Mouse (Mus musculus) intestine, postnatal 0 days (tissue): Measurements from ENCODE around the gene Gm4969. TPM values are rescaled to one million over a fixed set of nuclear protein-coding genes. Genes with fewer than 3 reads are reported as not detected.

ENCODE experiments used
- ATAC-seq: fragments of 200-750 bp; cut with Nextera tagmentation; 2 replicates; pipeline ENCODE4 v1.8.0; 2017; ENCODE audit warnings: mild to moderate bottlenecking, moderate TSS enrichment, moderate library complexity
- H3K27ac ChIP-seq: fragments of 300-500 bp; sonication (generic); 2 replicates; pipeline ENCODE4 v1.5.1; 2014; ENCODE audit warnings: mild to moderate bottlenecking, low read depth, low read length, moderate library complexity
- H3K27me3 ChIP-seq: fragments of 300-500 bp; sonication (generic); replicated peaks from 2 replicates; pipeline ENCODE4 v1.6.1; 2014; ENCODE audit warnings: low read length, mixed read lengths; ENCODE audit not compliant: control insufficient read depth, insufficient read depth
- H3K36me3 ChIP-seq: fragments of 300-500 bp; sonication (generic); 2 replicates; pipeline ENCODE4 v1.6.1; 2014; ENCODE audit warnings: mild to moderate bottlenecking, moderate library complexity; ENCODE audit not compliant: control insufficient read depth, insufficient read depth
- H3K4me1 ChIP-seq: fragments of 300-500 bp; sonication (generic); replicated peaks from 2 replicates; pipeline ENCODE4 v1.6.1; 2014; ENCODE audit warnings: antibody characterized with exemption, low read length, mixed read lengths; ENCODE audit not compliant: control insufficient read depth, insufficient read depth
- H3K4me2 ChIP-seq: fragments of 300-500 bp; sonication (generic); replicated peaks from 2 replicates; pipeline ENCODE4 v1.6.1; 2014; ENCODE audit warnings: low read depth, mild to moderate bottlenecking, moderate library complexity
- H3K4me3 ChIP-seq: fragments of 300-500 bp; sonication (generic); 2 replicates; pipeline ENCODE4 v1.5.1; 2014; ENCODE audit warnings: low read depth, low read length
- H3K9ac ChIP-seq: fragments of 300-500 bp; sonication (generic); 2 replicates; pipeline ENCODE4 v1.6.1; 2014; ENCODE audit warnings: mild to moderate bottlenecking, low read depth, low read length
- H3K9me3 ChIP-seq: fragments of 300-500 bp; sonication (generic); 2 replicates; pipeline ENCODE4 v1.6.1; 2016; ENCODE audit warnings: mixed run types; ENCODE audit not compliant: control insufficient read depth
- CTCF ChIP-seq: sonication (generic); IDR thresholded peaks from 2 replicates; pipeline ENCODE4 v1.5.1; 2016; ENCODE audit warnings: low read depth, mild to moderate bottlenecking, control low read depth, antibody characterized with exemption, moderate library complexity
- WGBS: fragments of 180-500 bp; shearing (Covaris S2); extraction: QIAGEN DNeasy Blood & Tissue Kit; methylation state at CpG from one replicate; pipeline ENCODE4 v1.1.7; 2014; 5-methylcytosine and 5-hydroxymethylcytosine counted together
- polyA plus RNA-seq: library from polyadenylated mRNA; unstranded; fragments of >200 nt; fragmentation: Nextera tagmentation; extraction: Ambion mirVana; gene quantifications from 2 replicates; pipeline ENCODE4 v1.2.1, GENCODE M21; 2015

The Gm4969 gene
- polyA plus RNA-seq, 1 experiment from 2014 or later: 0.38 TPM

DNA sequence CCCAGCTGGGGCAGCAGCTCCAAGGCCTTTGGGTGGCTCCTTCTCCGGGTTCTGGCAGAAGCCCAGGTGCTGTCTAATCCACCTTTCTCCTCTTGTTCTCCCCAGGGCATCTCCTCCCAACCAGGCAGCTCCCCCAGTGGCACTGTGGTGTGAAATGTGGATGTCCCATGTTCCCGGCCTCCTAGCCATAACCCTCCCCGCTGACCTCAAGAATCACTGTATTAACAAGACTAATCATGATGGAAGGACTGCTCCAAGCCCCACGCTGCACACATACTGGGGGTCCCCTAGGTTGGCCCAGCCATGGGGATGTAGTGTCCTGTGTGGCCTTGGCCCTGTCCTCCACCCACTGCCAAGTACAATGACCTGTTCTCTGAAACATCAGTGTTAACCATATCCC is 36.0 kb downstream of the Gm4969 start:
- no peak for ATAC-seq
- H3K36me3 ChIP-seq: peaks cover 35% of the 10 kb centered on the region
- H3K9ac ChIP-seq: no peak overlapping the region
- H3K4me1 ChIP-seq: no peaks in the 10 kb centered on the region
- 93% methylated on average over 4 of the region's 4 CpGs for WGBS
- no peak for TF ChIP-seq CTCF
- no peak overlapping the region for H3K4me3 ChIP-seq
- no peak overlapping the region for H3K4me2 ChIP-seq
- no peaks in the 10 kb centered on the region for H3K27me3 ChIP-seq
- H3K9me3 ChIP-seq: no peaks in the 10 kb centered on the region
- H3K27ac ChIP-seq: no peak overlapping the region

DNA sequence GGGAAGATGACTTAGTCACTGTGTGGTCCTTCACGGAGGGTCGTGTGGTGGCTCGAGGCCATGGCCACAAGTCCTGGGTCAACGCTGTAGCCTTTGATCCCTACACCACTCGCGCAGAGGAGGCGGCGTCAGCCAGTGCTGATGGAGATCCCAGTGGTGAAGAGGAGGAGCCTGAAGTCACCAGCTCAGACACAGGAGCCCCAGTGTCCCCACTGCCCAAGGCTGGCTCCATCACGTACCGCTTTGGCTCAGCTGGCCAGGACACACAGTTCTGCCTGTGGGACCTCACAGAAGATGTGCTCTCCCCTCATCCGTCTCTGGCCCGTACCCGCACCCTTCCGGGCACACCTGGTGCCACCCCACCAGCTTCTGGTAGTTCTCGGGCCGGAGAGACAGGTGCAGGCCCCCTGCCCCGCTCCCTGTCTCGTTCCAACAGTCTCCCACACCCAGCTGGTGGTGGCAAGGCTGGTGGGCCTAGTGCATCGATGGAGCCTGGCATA is 37.7 kb downstream of the Gm4969 start:
- Histone ChIP-seq H3K27ac (no peak overlapping the region), H3K27me3 (no peaks in the 10 kb centered on the region), H3K4me2 (no peak overlapping the region), H3K36me3 (peaks cover 35% of the 10 kb centered on the region), H3K9ac (no peak overlapping the region; the same call in 1 of the 2 replicates), H3K4me3 (no peak overlapping the region), H3K4me1 (no peaks in the 10 kb centered on the region), H3K9me3 (no peaks in the 10 kb centered on the region)
- no peak for ATAC-seq
- TF ChIP-seq CTCF: no peak
- 92% methylated on average over 19 of the region's 19 CpGs for WGBS

DNA sequence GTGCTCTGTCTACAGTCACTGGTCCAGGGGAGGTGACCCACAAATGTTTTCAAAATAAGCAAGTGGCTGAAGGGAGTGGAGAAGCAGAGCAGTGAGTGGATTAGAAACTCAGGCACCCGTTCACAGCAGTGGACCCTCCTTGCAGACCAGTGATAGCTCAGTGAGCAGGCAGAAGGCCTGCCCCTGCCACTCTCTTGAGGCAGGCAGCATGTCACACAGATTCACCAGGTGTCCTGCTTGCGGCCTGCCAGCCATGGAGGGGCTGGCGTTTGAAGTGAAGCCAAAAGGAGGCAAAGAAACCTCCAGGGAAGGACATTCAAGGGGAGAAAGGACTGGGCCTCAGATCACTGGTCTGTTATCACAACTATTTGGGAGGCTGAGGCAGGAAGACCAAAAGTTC is 39.4 kb downstream of the Gm4969 start:
- H3K27ac ChIP-seq: no peak overlapping the region; the same call in 1 of the 2 replicates
- ATAC-seq: no peak
- H3K4me3 ChIP-seq: no peak overlapping the region
- 86% methylated on average over 3 of the region's 3 CpGs for WGBS
- H3K4me2 ChIP-seq: no peak overlapping the region
- H3K36me3 ChIP-seq: peaks cover 35% of the 10 kb centered on the region
- H3K4me1 ChIP-seq: no peaks in the 10 kb centered on the region
- 0 out of 2 replicates have a peak, but pooled peaks cover 4% of the 10 kb centered on the region for H3K27me3 ChIP-seq
- no peaks in the 10 kb centered on the region for H3K9me3 ChIP-seq
- no peak for TF ChIP-seq CTCF
- H3K9ac ChIP-seq: no peak overlapping the region

DNA sequence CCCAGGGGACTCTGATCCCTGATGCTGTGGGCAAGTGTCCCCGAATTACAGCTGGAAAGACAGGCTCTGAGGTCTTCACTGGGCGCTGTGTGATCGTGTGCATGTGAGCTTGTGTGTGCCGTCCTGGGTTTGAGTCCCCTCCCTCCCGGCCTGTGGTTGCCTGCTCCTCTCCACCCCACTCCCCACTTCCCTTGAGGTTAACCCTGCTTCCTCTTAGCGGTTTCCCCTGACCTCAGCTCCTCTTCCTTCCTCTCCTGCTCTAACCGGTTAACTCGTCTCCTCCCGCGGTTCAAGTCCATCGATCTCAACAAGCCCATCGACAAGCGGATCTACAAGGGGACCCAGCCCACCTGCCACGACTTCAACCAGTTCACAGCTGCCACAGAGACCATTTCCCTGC is 40.4 kb downstream of the Gm4969 start:
- H3K4me3 ChIP-seq: no peak overlapping the region
- 68% methylated on average over 14 of the region's 14 CpGs for WGBS
- H3K4me1 ChIP-seq: no peaks in the 10 kb centered on the region
- H3K9me3 ChIP-seq: no peaks in the 10 kb centered on the region
- no peak overlapping the region for H3K27ac ChIP-seq
- H3K9ac ChIP-seq: no peak overlapping the region
- peaks cover 35% of the 10 kb centered on the region for H3K36me3 ChIP-seq
- no peak for ATAC-seq
- peak overlapping the region; percentile 91 for H3K4me2 ChIP-seq
- no peak for TF ChIP-seq CTCF
- H3K27me3 ChIP-seq: 0 out of 2 replicates have a peak, but pooled peaks cover 4% of the 10 kb centered on the region

DNA sequence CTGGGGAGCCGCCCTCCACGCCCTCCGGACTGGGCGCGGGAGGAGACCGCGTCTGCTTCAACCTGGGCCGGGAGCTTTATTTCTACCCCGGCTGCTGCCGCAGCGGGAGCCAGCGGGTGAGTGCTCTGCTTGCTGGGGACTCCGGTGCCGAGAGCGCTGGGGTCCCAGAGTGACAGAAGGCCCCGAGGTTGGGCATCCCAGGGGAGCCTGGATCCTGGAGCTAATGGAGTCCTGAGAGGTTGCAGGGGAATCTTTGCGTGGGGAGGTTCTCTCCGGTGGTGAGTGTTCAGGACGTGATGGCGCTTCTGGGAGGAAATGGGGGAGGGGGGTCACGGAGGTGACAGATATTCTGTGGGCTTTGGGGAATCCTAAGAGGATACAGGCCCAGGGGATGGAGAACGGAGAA is 41.6 kb downstream of the Gm4969 start:
- 0 out of 2 replicates have a peak, but pooled peaks cover 4% of the 10 kb centered on the region for H3K27me3 ChIP-seq
- no peaks in the 10 kb centered on the region for H3K9me3 ChIP-seq
- H3K4me1 ChIP-seq: no peaks in the 10 kb centered on the region
- no peak; the same call in 1 of the 2 replicates for ATAC-seq
- peak overlapping the region; percentile 58 for H3K27ac ChIP-seq
- peak overlapping the region; percentile 91 for H3K4me2 ChIP-seq
- H3K9ac ChIP-seq: peak overlapping the region; percentile 89
- WGBS: 2% methylated on average over 21 of the region's 22 CpGs
- peaks cover 29% of the 10 kb centered on the region for H3K36me3 ChIP-seq
- no peak for TF ChIP-seq CTCF
- peak overlapping the region; percentile 74 for H3K4me3 ChIP-seq

DNA sequence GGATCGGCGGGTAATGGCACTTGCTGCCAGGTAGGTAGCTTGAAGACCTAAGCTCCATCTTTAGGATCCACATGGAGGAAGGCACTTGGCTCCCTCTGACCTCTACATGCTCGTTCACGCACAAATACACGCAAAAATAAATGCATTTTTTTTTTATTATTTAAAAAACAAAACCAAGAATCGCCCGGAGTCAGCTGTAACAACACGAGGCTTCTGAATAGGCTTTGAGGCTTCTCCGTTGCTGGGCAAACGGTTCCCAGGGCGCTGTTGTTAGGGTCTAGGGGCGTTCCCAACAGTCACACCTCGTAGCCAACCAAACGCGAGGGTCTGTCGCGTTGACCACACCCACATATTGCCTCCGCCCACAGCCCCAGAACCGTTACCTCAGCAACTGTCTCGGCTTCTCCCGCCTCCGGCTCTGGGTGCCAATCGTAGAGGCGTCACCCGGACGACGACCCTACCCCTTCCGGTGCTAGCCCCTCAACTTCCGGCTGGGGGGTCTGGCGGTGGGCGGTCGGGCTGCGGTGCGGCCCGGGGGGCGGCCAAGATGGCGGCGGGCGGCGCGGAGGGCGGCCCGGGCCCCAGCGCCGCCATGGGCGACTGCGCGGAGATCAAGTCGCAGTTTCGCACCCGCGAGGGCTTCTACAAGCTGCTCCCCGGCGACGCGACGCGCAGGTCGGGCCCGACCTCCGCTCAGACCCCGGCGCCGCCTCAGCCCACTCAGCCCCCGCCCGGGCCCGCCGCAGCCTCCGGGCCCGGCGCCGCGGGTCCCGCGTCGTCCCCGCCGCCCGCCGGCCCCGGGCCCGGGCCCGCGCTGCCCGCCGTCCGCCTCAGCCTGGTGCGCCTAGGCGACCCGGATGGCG is 42.2 kb downstream of the Gm4969 start, which contains the start of gene Dmwd:
Gene Dmwd (plus strand): TSS at position 505 of the 863 bp plus-strand sequence.
- peak within 1 kb of the TSS; percentile 89 for H3K9ac ChIP-seq
- H3K4me1 ChIP-seq: no peaks in the 10 kb centered on the region
- TF ChIP-seq CTCF: no peak
- H3K4me3 ChIP-seq: peak within 1 kb of the TSS; percentile 74
- H3K27me3 ChIP-seq: 0 out of 2 replicates have a peak, but pooled peaks cover 4% of the 10 kb centered on the region
- H3K27ac ChIP-seq: peak within 1 kb of the TSS; percentile 58
- peaks cover 23% of the 10 kb centered on the region for H3K36me3 ChIP-seq
- WGBS: 1% methylated on average over 81 of the region's 91 CpGs
- peak within 1 kb of the TSS; percentile 91 for H3K4me2 ChIP-seq
- H3K9me3 ChIP-seq: no peaks in the 10 kb centered on the region
- ATAC-seq: peak; percentile 86
